Mouse (Mus musculus) liver (tissue): ENCODE measurements around the gene Dlg5.
A peak's percentile ranks its signal among the peaks of the same experiment; 100 is the strongest.

Source experiments
- DNase-seq: peaks from one replicate; pipeline ENCODE4 v3.0.0-alpha.2; 2020; ENCODE audit warnings: mixed read lengths

Gene Dlg5

GRCm38 (mm10) chr14:24245177-24246081 is at the start of gene Dlg5:
Dlg5 (minus strand) TSS chr14:24245920.
- DNase-seq, result peak; percentile 49

GRCm38 (mm10) chr14:24293631-24294030 is 47.9 kb upstream of the Dlg5 start:
- no peak for DNase-seq

- no peak for DNase-seq
Measured at GRCm38 (mm10) chr14:24292914-24293313, 47.2 kb upstream of the Dlg5 start, which contains the start of gene E330034G19Rik. E330034G19Rik (plus strand) TSS chr14:24293214.

- DNase-seq, result no peak
Measured at GRCm38 (mm10) chr14:24290726-24291125, 45.0 kb upstream of the Dlg5 start.

GRCm38 (mm10) chr14:24286136-24286535 is 40.4 kb upstream of the Dlg5 start:
- no peak for DNase-seq

- no peak for DNase-seq
Measured at GRCm38 (mm10) chr14:24282276-24282675, 36.6 kb upstream of the Dlg5 start.

GRCm38 (mm10) chr14:24281278-24281677 is 35.6 kb upstream of the Dlg5 start:
- DNase-seq, result no peak

GRCm38 (mm10) chr14:24275534-24275933 is 29.8 kb upstream of the Dlg5 start:
- no peak for DNase-seq

- DNase-seq, result no peak
Measured at GRCm38 (mm10) chr14:24273575-24273974, 27.9 kb upstream of the Dlg5 start.

GRCm38 (mm10) chr14:24269571-24269970 is 23.9 kb upstream of the Dlg5 start:
- no peak for DNase-seq

- DNase-seq, result peak; percentile 13
Measured at GRCm38 (mm10) chr14:24262915-24263314, 17.2 kb upstream of the Dlg5 start.

GRCm38 (mm10) chr14:24262382-24262781 is 16.7 kb upstream of the Dlg5 start:
- DNase-seq, result no peak

GRCm38 (mm10) chr14:24260391-24260790 is 14.7 kb upstream of the Dlg5 start:
- DNase-seq, result no peak

GRCm38 (mm10) chr14:24255956-24256355 is 10.2 kb upstream of the Dlg5 start:
- DNase-seq, result no peak

- peak; percentile 24 for DNase-seq
Measured at GRCm38 (mm10) chr14:24253611-24254202, 8.0 kb upstream of the Dlg5 start.

GRCm38 (mm10) chr14:24251326-24251725 is 5.6 kb upstream of the Dlg5 start:
- no peak for DNase-seq

GRCm38 (mm10) chr14:24249926-24250325 is 4.2 kb upstream of the Dlg5 start:
- DNase-seq, result no peak

GRCm38 (mm10) chr14:24244330-24245176 is 1.2 kb downstream of the Dlg5 start:
- DNase-seq, result no peak

GRCm38 (mm10) chr14:24242016-24242415 is 3.7 kb downstream of the Dlg5 start:
- no peak for DNase-seq

- DNase-seq, result no peak
Measured at GRCm38 (mm10) chr14:24240831-24241230, 4.9 kb downstream of the Dlg5 start.

GRCm38 (mm10) chr14:24239651-24240050 is 6.1 kb downstream of the Dlg5 start:
- no peak for DNase-seq

GRCm38 (mm10) chr14:24235954-24236353 is 9.8 kb downstream of the Dlg5 start:
- no peak for DNase-seq

- no peak for DNase-seq
Measured at GRCm38 (mm10) chr14:24234411-24234810, 11.3 kb downstream of the Dlg5 start.
